Mouse (Mus musculus) heart, embryonic 14.5 days (tissue): ENCODE results near the gene Cpm. TPM values are rescaled to one million over a fixed set of nuclear protein-coding genes. Genes with fewer than 3 reads are reported as not detected.

Experiments used
- ATAC-seq: fragments of 200-750 bp; cut with Nextera tagmentation; 2 replicates; pipeline ENCODE4 v1.8.0; 2017; ENCODE audit warnings: low read depth, moderate TSS enrichment; ENCODE audit not compliant: insufficient number of reproducible peaks, insufficient read depth, low FRiP score
- H3K27ac ChIP-seq, 2 experiments: fragments of 200-500 bp in 1 of 2; fragments of 300-500 bp in 1 of 2; sonication (generic) in 1 of 2; replicated peaks in 1 of 2; 2 replicates each; pipeline ENCODE4 v1.5.1; 2012 to 2014; ENCODE audit warnings: low read depth in 2 of 2, low read length in 2 of 2, control low read depth in 1 of 2, mild to moderate bottlenecking in 1 of 2, mixed read lengths in 1 of 2; ENCODE audit not compliant: control insufficient read depth in 1 of 2, insufficient read depth in 1 of 2
- H3K27me3 ChIP-seq: fragments of 300-500 bp; sonication (generic); 2 replicates; pipeline ENCODE4 v1.6.1; 2014; ENCODE audit warnings: mild to moderate bottlenecking, low read length, control low read depth; ENCODE audit not compliant: control insufficient read depth, insufficient read depth
- H3K36me3 ChIP-seq: fragments of 300-500 bp; sonication (generic); 2 replicates; pipeline ENCODE4 v1.6.1; 2014; ENCODE audit warnings: mild to moderate bottlenecking, control low read depth, low read length, mixed read lengths; ENCODE audit not compliant: control insufficient read depth, insufficient read depth
- H3K4me1 ChIP-seq, 2 experiments: fragments of 200-500 bp in 1 of 2; fragments of 300-500 bp in 1 of 2; sonication (generic) in 1 of 2; 2 replicates each; pipeline ENCODE4 v1.6.1; 2012 to 2014; ENCODE audit warnings: low read length in 2 of 2, control low read depth in 1 of 2, mixed read lengths in 1 of 2; ENCODE audit not compliant: control insufficient read depth in 2 of 2, insufficient read depth in 2 of 2
- H3K4me2 ChIP-seq: fragments of 300-500 bp; sonication (generic); 2 replicates; pipeline ENCODE4 v1.6.1; 2014; ENCODE audit warnings: mild to moderate bottlenecking, low read length
- H3K4me3 ChIP-seq, 2 experiments: fragments of 200-500 bp in 1 of 2; fragments of 300-500 bp in 1 of 2; sonication (generic) in 1 of 2; 2 replicates each; pipeline ENCODE4 v1.5.1; 2012 to 2014; ENCODE audit warnings: low read length in 2 of 2, mild to moderate bottlenecking in 2 of 2, control low read depth in 1 of 2, low read depth in 1 of 2, moderate library complexity in 1 of 2; ENCODE audit not compliant: control insufficient read depth in 1 of 2, insufficient read depth in 1 of 2
- H3K9ac ChIP-seq: fragments of 300-500 bp; sonication (generic); 2 replicates; pipeline ENCODE4 v1.6.1; 2014; ENCODE audit warnings: mild to moderate bottlenecking, low read length
- H3K9me3 ChIP-seq: fragments of 300-500 bp; sonication (generic); 2 replicates; pipeline ENCODE4 v1.6.1; 2016; ENCODE audit warnings: low read length, control low read depth; ENCODE audit not compliant: control insufficient read depth
- WGBS: fragments of 180-500 bp; shearing (Covaris S2); extraction: QIAGEN DNeasy Blood & Tissue Kit; methylation state at CpG from one replicate; pipeline ENCODE4 v1.1.7; 2014; 5-methylcytosine and 5-hydroxymethylcytosine counted together
- polyA plus RNA-seq: library from polyadenylated mRNA; unstranded; fragments of >200 nt; fragmentation: Nextera tagmentation; extraction: Ambion mirVana; gene quantifications from 2 replicates; pipeline ENCODE4 v1.2.1, GENCODE M21; 2014

Cpm gene
- polyA plus RNA-seq, 1 experiment from 2014 or later = 0.96 TPM

- Histone ChIP-seq H3K4me2 (no peak overlapping the region), H3K27ac (no peak overlapping the region), H3K9me3 (no peaks in the 10 kb centered on the region), H3K4me1 (no peaks in the 10 kb centered on the region), H3K27me3 (no peaks in the 10 kb centered on the region), H3K36me3 (no peaks in the 10 kb centered on the region), H3K9ac (no peak overlapping the region), H3K4me3 (no peak overlapping the region)
- 64% methylated on average over 3 of the region's 3 CpGs for WGBS
- no peak for ATAC-seq
Observed at GRCm38 (mm10) chr10:117620934-117621501, 8.3 kb upstream of the Cpm start.

- H3K9me3 ChIP-seq = no peaks in the 10 kb centered on the region
- H3K4me3 ChIP-seq = no peak overlapping the region
- no peaks in the 10 kb centered on the region for H3K36me3 ChIP-seq
- H3K27me3 ChIP-seq = peaks cover 2% of the 10 kb centered on the region
- ATAC-seq = no peak
- no peak overlapping the region for H3K9ac ChIP-seq
- 82% methylated on average over 12 of the region's 12 CpGs for WGBS
- H3K4me2 ChIP-seq = no peak overlapping the region
- H3K27ac ChIP-seq = no peak overlapping the region
- no peaks in the 10 kb centered on the region for H3K4me1 ChIP-seq
Observed at GRCm38 (mm10) chr10:117621616-117622533, 7.4 kb upstream of the Cpm start.

GRCm38 (mm10) chr10:117623358-117623757, 5.9 kb upstream of the Cpm start:
- Histone ChIP-seq H3K9ac (no peak overlapping the region), H3K4me1 (peaks cover 0 to 2% of the 10 kb centered on the region in 2 experiments; a peak in 1 of 4 replicates), H3K27ac (no peak overlapping the region), H3K36me3 (no peaks in the 10 kb centered on the region), H3K27me3 (peaks cover 15% of the 10 kb centered on the region), H3K4me3 (no peak overlapping the region), H3K4me2 (no peak overlapping the region), H3K9me3 (no peaks in the 10 kb centered on the region)
- ATAC-seq = no peak

GRCm38 (mm10) chr10:117624222-117624621, 5.1 kb upstream of the Cpm start:
- H3K27me3 ChIP-seq = peaks cover 22% of the 10 kb centered on the region
- 53% methylated on average over 3 of the region's 3 CpGs for WGBS

GRCm38 (mm10) chr10:117624655-117625497, 4.4 kb upstream of the Cpm start:
- Histone ChIP-seq H3K4me2 (no peak overlapping the region), H3K27me3 (peaks cover 26% of the 10 kb centered on the region), H3K36me3 (no peaks in the 10 kb centered on the region), H3K4me1 (peaks cover 5 to 12% of the 10 kb centered on the region in 2 experiments; a peak in 2 of 4 replicates), H3K9me3 (no peaks in the 10 kb centered on the region), H3K9ac (no peak overlapping the region), H3K4me3 (no peak overlapping the region), H3K27ac (no peak overlapping the region)
- ATAC-seq = no peak
- WGBS = 68% methylated on average over 9 of the region's 9 CpGs

More at GRCm38 (mm10) chr10:117624222-117624621, 5.1 kb upstream of the Cpm start:
- no peaks in the 10 kb centered on the region for H3K9me3 ChIP-seq
- H3K27ac ChIP-seq = no peak overlapping the region
- no peak overlapping the region for H3K4me2 ChIP-seq
- no peak for ATAC-seq
- no peaks in the 10 kb centered on the region for H3K36me3 ChIP-seq
- no peak overlapping the region for H3K4me3 ChIP-seq
- H3K4me1 ChIP-seq = peaks cover 2 to 8% of the 10 kb centered on the region in 2 experiments; a peak in 2 of 4 replicates
- H3K9ac ChIP-seq = no peak overlapping the region

- no peaks in the 10 kb centered on the region for H3K9me3 ChIP-seq
- H3K4me2 ChIP-seq = no peak overlapping the region
- no peak overlapping the region for H3K4me3 ChIP-seq
- H3K36me3 ChIP-seq = no peaks in the 10 kb centered on the region
- WGBS = 84% methylated on average over 8 of the region's 9 CpGs
- no peak overlapping the region for H3K27ac ChIP-seq
- peaks cover 33% of the 10 kb centered on the region for H3K27me3 ChIP-seq
- peaks cover 5 to 12% of the 10 kb centered on the region in 2 experiments; a peak in 2 of 4 replicates for H3K4me1 ChIP-seq
- ATAC-seq = no peak
- no peak overlapping the region for H3K9ac ChIP-seq
Observed at GRCm38 (mm10) chr10:117625500-117626296, 3.6 kb upstream of the Cpm start.

GRCm38 (mm10) chr10:117626297-117626613, 3.0 kb upstream of the Cpm start:
- H3K9me3 ChIP-seq = no peaks in the 10 kb centered on the region
- WGBS = 81% methylated on average over 3 of the region's 3 CpGs

More at GRCm38 (mm10) chr10:117626297-117626613, 3.0 kb upstream of the Cpm start:
- Histone ChIP-seq H3K4me1 (peaks cover 5 to 12% of the 10 kb centered on the region in 2 experiments; a peak in 2 of 4 replicates), H3K4me2 (no peak overlapping the region), H3K4me3 (no peak overlapping the region), H3K9ac (no peak overlapping the region), H3K36me3 (no peaks in the 10 kb centered on the region), H3K27ac (no peak overlapping the region), H3K27me3 (peaks cover 37% of the 10 kb centered on the region)
- no peak for ATAC-seq
